In the genomic region with DNA sequence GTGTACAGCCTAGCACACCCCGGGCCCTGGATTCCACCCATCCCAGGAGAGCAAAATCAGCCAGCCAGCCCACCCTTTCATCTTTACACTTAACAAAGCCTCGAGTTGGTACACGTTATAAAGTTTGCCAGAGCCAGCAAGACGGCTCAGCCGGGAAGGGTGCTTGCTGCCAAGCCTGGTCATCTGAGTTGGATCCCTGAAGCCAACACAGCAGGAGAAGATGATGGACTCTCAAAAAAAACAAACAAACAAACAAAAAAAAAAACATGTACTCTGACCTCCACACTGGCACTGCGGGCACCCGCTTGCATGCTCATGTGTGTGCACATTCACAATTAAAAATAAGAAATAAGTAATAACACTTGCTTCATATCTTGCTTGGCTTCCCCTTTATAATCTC, we compare ENCODE assay signal across 23 mouse cellular contexts. TPM values are rescaled to one million over a fixed set of nuclear protein-coding genes. Genes with fewer than 3 reads are reported as not detected.
DNase-seq lines count a peak whose midpoint lies in the region; ATAC-seq and TF ChIP-seq lines count a peak whose summit lies in the region.
"Had no signal": no experiment of that assay in that cellular context is flagged by ENCODE, and none has a peak within 500 bp of the region (broad histone marks: within the 10 kb centered on the region; RNA-seq: fewer than 3 reads in every experiment).

No protein-coding gene starts in this region.

- H3K79me2 ChIP-seq in liver, adult 2 months (ENCODE audit: control insufficient read depth, insufficient read depth, low read length), result no peaks in the 10 kb centered on the region

- TF ChIP-seq CTCF in kidney, adult 2 months (conservative IDR thresholded peaks at IDR 0.05; ENCODE audit: insufficient read depth, insufficient read length, low read depth, low read length), result no peak
- no peak for TF ChIP-seq CTCF in liver, adult 2 months (IDR thresholded peaks at IDR 0.05; ENCODE audit: low read depth, low read length)
- no peak for TF ChIP-seq CTCF in intestine, postnatal 0 days (IDR thresholded peaks at IDR 0.05; ENCODE audit: low read depth)
- no peak for TF ChIP-seq CTCF in liver, postnatal 0 days (IDR thresholded peaks at IDR 0.05; ENCODE audit: low read depth)

- TF ChIP-seq EP300 in liver, postnatal 0 days (IDR thresholded peaks at IDR 0.05; ENCODE audit: low read depth), result no peak

- no peak for TF ChIP-seq POLR2A in kidney, adult 2 months (IDR thresholded peaks at IDR 0.05; ENCODE audit: low read depth, low read length)
- TF ChIP-seq POLR2A in liver, adult 2 months (IDR thresholded peaks at IDR 0.05; ENCODE audit: extremely low read depth, insufficient read depth, low read length), result no peak

- H3K9me3 ChIP-seq in liver, embryonic 11.5 days (ENCODE audit: control insufficient read depth, low read length), result no peaks in the 10 kb centered on the region
- H3K9me3 ChIP-seq in intestine, postnatal 0 days (ENCODE audit: control insufficient read depth), result no peaks in the 10 kb centered on the region
- H3K9me3 ChIP-seq in liver, postnatal 0 days (ENCODE audit: low read length), result no peaks in the 10 kb centered on the region
- H3K9me3 ChIP-seq: embryonic facial prominence, embryonic 15.5 days; forebrain, embryonic 10.5 days; forebrain, embryonic 15.5 days; hindbrain, embryonic 13.5 days had no signal

- H3K9ac ChIP-seq in liver, adult 2 months (ENCODE audit: low read depth, low read length), result no peak overlapping the region
- H3K9ac ChIP-seq in liver, embryonic 11.5 days (ENCODE audit: low read depth, low read length), result no peak overlapping the region
- no peak overlapping the region for H3K9ac ChIP-seq in intestine, postnatal 0 days (ENCODE audit: low read depth, low read length)
- no peak overlapping the region for H3K9ac ChIP-seq in liver, postnatal 0 days (replicated peaks)
- H3K9ac ChIP-seq: embryonic facial prominence, embryonic 15.5 days; forebrain, embryonic 15.5 days; hindbrain, embryonic 13.5 days had no signal

- peak overlapping the region; percentile 86; the same call in 1 of the 2 replicates for H3K27ac ChIP-seq in kidney, adult 2 months (ENCODE audit: insufficient read depth, low read depth, low read length)
- peak overlapping the region; percentile 81 for H3K27ac ChIP-seq in liver, adult 2 months (replicated peaks; ENCODE audit: insufficient read depth, low read depth, low read length)
- H3K27ac ChIP-seq in liver, embryonic 11.5 days (ENCODE audit: low read depth, low read length), result no peak overlapping the region
- H3K27ac ChIP-seq in intestine, postnatal 0 days (ENCODE audit: low read depth, low read length), result peak overlapping the region; percentile 88
- peak overlapping the region; percentile 87 for H3K27ac ChIP-seq in liver, postnatal 0 days (ENCODE audit: low read depth)
- H3K27ac ChIP-seq: embryonic facial prominence, embryonic 15.5 days; forebrain, embryonic 10.5 days; forebrain, embryonic 15.5 days; hindbrain, embryonic 13.5 days had no signal

- no peak overlapping the region for H3K4me3 ChIP-seq in kidney, adult 2 months (ENCODE audit: insufficient read depth, low read depth, low read length)
- H3K4me3 ChIP-seq in liver, adult 2 months (ENCODE audit: insufficient read depth, low read depth, low read length), result no peak overlapping the region
- no peak overlapping the region for H3K4me3 ChIP-seq in liver, embryonic 11.5 days (ENCODE audit: low read depth, low read length)
- H3K4me3 ChIP-seq in intestine, postnatal 0 days (ENCODE audit: low read depth, low read length), result no peak overlapping the region
- no peak overlapping the region for H3K4me3 ChIP-seq in liver, postnatal 0 days (ENCODE audit: low read depth, low read length)
- H3K4me3 ChIP-seq: embryonic facial prominence, embryonic 15.5 days; erythroblast, embryonic 14.5 days; forebrain, embryonic 10.5 days; forebrain, embryonic 15.5 days; hindbrain, embryonic 13.5 days had no signal

- H3K4me2 ChIP-seq in liver, embryonic 11.5 days, result no peak overlapping the region
- H3K4me2 ChIP-seq in intestine, postnatal 0 days (replicated peaks; ENCODE audit: low read depth), result no peak overlapping the region
- no peak overlapping the region for H3K4me2 ChIP-seq in liver, postnatal 0 days (ENCODE audit: low read depth, low read length)
- H3K4me2 ChIP-seq: embryonic facial prominence, embryonic 15.5 days; forebrain, embryonic 15.5 days; hindbrain, embryonic 13.5 days had no signal

- no peak for ATAC-seq in liver, embryonic 11.5 days (replicated peaks; ENCODE audit: low FRiP score)
- ATAC-seq in intestine, postnatal 0 days, result no peak
- ATAC-seq in liver, postnatal 0 days, result no peak
- ATAC-seq in megakaryocyte-erythroid progenitor cell, adult 5-6 weeks (replicated peaks; ENCODE audit: low FRiP score, low TSS enrichment, poor library complexity, severe bottlenecking), result no peak
- ATAC-seq: forebrain, embryonic 15.5 days had no signal

- WGBS in kidney, adult 2 months, result 48% methylated on average over 7 of the region's 7 CpGs
- 29% methylated on average over 7 of the region's 7 CpGs for WGBS in liver, adult 2 months
- WGBS in liver, embryonic 11.5 days, result 84% methylated on average over 7 of the region's 7 CpGs
- 72% methylated on average over 7 of the region's 7 CpGs for WGBS in intestine, postnatal 0 days
- 67% methylated on average over 7 of the region's 7 CpGs for WGBS in liver, postnatal 0 days (ENCODE audit: insufficient replicate concordance)

- no peaks in the 10 kb centered on the region; the same call in 1 of the 2 replicates for H3K36me3 ChIP-seq in kidney, adult 2 months (ENCODE audit: control insufficient read depth, insufficient read depth, low read length)
- peaks cover 3% of the 10 kb centered on the region; the same call in 1 of the 2 replicates for H3K36me3 ChIP-seq in liver, adult 2 months (ENCODE audit: control insufficient read depth, insufficient read depth, low read length)
- H3K36me3 ChIP-seq in liver, embryonic 11.5 days (ENCODE audit: control insufficient read depth, insufficient read depth, low read length), result no peaks in the 10 kb centered on the region
- no peaks in the 10 kb centered on the region for H3K36me3 ChIP-seq in intestine, postnatal 0 days (ENCODE audit: control insufficient read depth, insufficient read depth)
- peaks cover 3% of the 10 kb centered on the region; the same call in 1 of the 2 replicates for H3K36me3 ChIP-seq in liver, postnatal 0 days (replicated peaks; ENCODE audit: insufficient read depth, low read length)
- H3K36me3 ChIP-seq: embryonic facial prominence, embryonic 15.5 days; forebrain, embryonic 10.5 days; forebrain, embryonic 15.5 days; hindbrain, embryonic 13.5 days had no signal

- peak; percentile 66 for DNase-seq in kidney, adult 2 months
- DNase-seq in kidney, adult 18-20 months, result no peak
- peak; percentile 78 for DNase-seq in liver, adult 2 months (ENCODE audit: extremely low read depth, low read depth, low spot score)
- no peak for DNase-seq in liver, embryonic 11.5 days (ENCODE audit: low spot score)
- no peak for DNase-seq in liver, postnatal 0 days
- DNase-seq: adrenal gland, adult 2 months; adrenal gland, postnatal 25 days; cerebellum, postnatal 14 days; embryo, embryonic 11 days; gastrocnemius, postnatal 36 days; heart, postnatal 10 days had no signal

- peaks cover 25% of the 10 kb centered on the region for H3K4me1 ChIP-seq in kidney, adult 2 months (ENCODE audit: control insufficient read depth, insufficient read depth, low read length)
- H3K4me1 ChIP-seq in liver, adult 2 months (ENCODE audit: control insufficient read depth, insufficient read depth, low read length), result peaks cover 28% of the 10 kb centered on the region
- no peaks in the 10 kb centered on the region; the same call in 1 of the 2 replicates for H3K4me1 ChIP-seq in liver, embryonic 11.5 days (replicated peaks; ENCODE audit: control insufficient read depth, insufficient read depth, low read length)
- no peaks in the 10 kb centered on the region; the same call in 1 of the 2 replicates for H3K4me1 ChIP-seq in intestine, postnatal 0 days (replicated peaks; ENCODE audit: control insufficient read depth, insufficient read depth, low read length)
- peaks cover 4% of the 10 kb centered on the region; the same call in 1 of the 2 replicates for H3K4me1 ChIP-seq in liver, postnatal 0 days (ENCODE audit: insufficient read depth)
- H3K4me1 ChIP-seq: forebrain, embryonic 10.5 days; forebrain, embryonic 15.5 days had no signal

- H3K27me3 ChIP-seq in kidney, adult 2 months (replicated peaks; ENCODE audit: control insufficient read depth, insufficient read depth, low read length), result no peaks in the 10 kb centered on the region
- no peaks in the 10 kb centered on the region for H3K27me3 ChIP-seq in liver, adult 2 months (ENCODE audit: control insufficient read depth, insufficient read depth, low read length)
- H3K27me3 ChIP-seq in liver, embryonic 11.5 days (replicated peaks; ENCODE audit: control insufficient read depth, insufficient read depth, low read length), result no peaks in the 10 kb centered on the region; the same call in 1 of the 2 replicates
- H3K27me3 ChIP-seq in intestine, postnatal 0 days (replicated peaks; ENCODE audit: control insufficient read depth, insufficient read depth, low read length), result no peaks in the 10 kb centered on the region
- H3K27me3 ChIP-seq in liver, postnatal 0 days (ENCODE audit: insufficient read depth, low read length), result no peaks in the 10 kb centered on the region
- H3K27me3 ChIP-seq: embryonic facial prominence, embryonic 15.5 days; forebrain, embryonic 15.5 days; hindbrain, embryonic 13.5 days had no signal

RNA-seq across cellular contexts. Expression of gene Pink1, which starts 15.9 kb away (rescaled TPM):
- 226 and 272 TPM in 2 replicates for polyA plus RNA-seq in kidney, adult 2 months (2012; rRNA removed)
- total RNA-seq in liver, adult 2 months (2014; rRNA removed), result 134 and 150 TPM in 2 replicates
- polyA plus RNA-seq in liver, adult 2 months (2012; rRNA removed), result 192 and 217 TPM in 2 replicates
- polyA plus RNA-seq in liver, embryonic 11.5 days (2014; fragmentation: Nextera tagmentation; extraction: Ambion mirVana), result 15.6 and 17.0 TPM in 2 replicates
- 65.8 and 71.7 TPM in 2 replicates for polyA plus RNA-seq in intestine, postnatal 0 days (2015; fragmentation: Nextera tagmentation; extraction: Ambion mirVana)
- polyA plus RNA-seq in liver, postnatal 0 days (2015; fragmentation: Nextera tagmentation; extraction: Ambion mirVana), result 52.5 and 69.5 TPM in 2 replicates
- 21.8 and 27.8 TPM in 2 replicates for total RNA-seq in megakaryocyte-erythroid progenitor cell, adult 5-6 weeks (2014; fragmentation: Nextera tagmentation)
- 20.6 and 38.0 TPM in 2 replicates for total RNA-seq in megakaryocyte-erythroid progenitor cell, adult 5-6 weeks (2017)

RNA-seq across cellular contexts. Expression of gene Cda, which starts 25.7 kb away (rescaled TPM):
- polyA plus RNA-seq in kidney, adult 2 months (2012; rRNA removed), result 394 and 454 TPM in 2 replicates
- total RNA-seq in liver, adult 2 months (2014; rRNA removed), result 4.5 and 4.8 TPM in 2 replicates
- 33.1 and 34.1 TPM in 2 replicates for polyA plus RNA-seq in liver, adult 2 months (2012; rRNA removed)
- polyA plus RNA-seq in liver, embryonic 11.5 days (2014; fragmentation: Nextera tagmentation; extraction: Ambion mirVana), result 6.6 and 7.2 TPM in 2 replicates
- polyA plus RNA-seq in intestine, postnatal 0 days (2015; fragmentation: Nextera tagmentation; extraction: Ambion mirVana), result 37.5 and 41.7 TPM in 2 replicates
- polyA plus RNA-seq in liver, postnatal 0 days (2015; fragmentation: Nextera tagmentation; extraction: Ambion mirVana), result 17.7 and 24.2 TPM in 2 replicates
- 2.6 TPM in 1 of 2 replicates, not detected in the other for total RNA-seq in megakaryocyte-erythroid progenitor cell, adult 5-6 weeks (2014; fragmentation: Nextera tagmentation)
- not detected in 2 replicates for total RNA-seq in megakaryocyte-erythroid progenitor cell, adult 5-6 weeks (2017)
- total RNA-seq: common myeloid progenitor, adult 5-6 weeks; hematopoietic stem cell, adult 5-6 weeks had no signal

RNA-seq across cellular contexts. Expression of gene Ddost, which starts 37.5 kb away (rescaled TPM):
- polyA plus RNA-seq in kidney, adult 2 months (2012; rRNA removed), result 157 and 169 TPM in 2 replicates
- 93.9 and 114 TPM in 2 replicates for total RNA-seq in liver, adult 2 months (2014; rRNA removed)
- polyA plus RNA-seq in liver, adult 2 months (2012; rRNA removed), result 141 and 145 TPM in 2 replicates
- polyA plus RNA-seq in liver, embryonic 11.5 days (2014; fragmentation: Nextera tagmentation; extraction: Ambion mirVana), result 276 and 295 TPM in 2 replicates
- 177 and 178 TPM in 2 replicates for polyA plus RNA-seq in intestine, postnatal 0 days (2015; fragmentation: Nextera tagmentation; extraction: Ambion mirVana)
- 102 and 111 TPM in 2 replicates for polyA plus RNA-seq in liver, postnatal 0 days (2015; fragmentation: Nextera tagmentation; extraction: Ambion mirVana)
- total RNA-seq in megakaryocyte-erythroid progenitor cell, adult 5-6 weeks (2014; fragmentation: Nextera tagmentation), result 113 and 127 TPM in 2 replicates
- 84.1 and 122 TPM in 2 replicates for total RNA-seq in megakaryocyte-erythroid progenitor cell, adult 5-6 weeks (2017)

RNA-seq across cellular contexts. Expression of gene Fam43b, which starts 54.3 kb away (rescaled TPM):
- polyA plus RNA-seq in kidney, adult 2 months (2012; rRNA removed), result not detected in 2 replicates
- total RNA-seq in liver, adult 2 months (2014; rRNA removed), result not detected in 2 replicates
- polyA plus RNA-seq in liver, adult 2 months (2012; rRNA removed), result not detected in 2 replicates
- 0.12 and 0.21 TPM in 2 replicates for polyA plus RNA-seq in liver, embryonic 11.5 days (2014; fragmentation: Nextera tagmentation; extraction: Ambion mirVana)
- polyA plus RNA-seq in intestine, postnatal 0 days (2015; fragmentation: Nextera tagmentation; extraction: Ambion mirVana), result not detected in 2 replicates
- polyA plus RNA-seq in liver, postnatal 0 days (2015; fragmentation: Nextera tagmentation; extraction: Ambion mirVana), result not detected in 2 replicates
- total RNA-seq in megakaryocyte-erythroid progenitor cell, adult 5-6 weeks (2014; fragmentation: Nextera tagmentation), result not detected in 2 replicates
- not detected in 2 replicates for total RNA-seq in megakaryocyte-erythroid progenitor cell, adult 5-6 weeks (2017)
- total RNA-seq: common myeloid progenitor, adult 5-6 weeks; gastrocnemius, adult 8-10 months; gastrocnemius, postnatal 36 days; heart, postnatal 10 days had no signal
- polyA plus RNA-seq: embryonic facial prominence, embryonic 11.5 days; erythroblast, embryonic 14.5 days; forebrain, embryonic 10.5 days; heart, embryonic 14.5 days had no signal

Comparison
In these comparisons a context has a peak if more than half of its experiments do, and no peak if none do; other contexts are left out.
1. DNase-seq: peak in kidney, adult 2 months (single experiment) and liver, adult 2 months (single experiment); none in kidney, adult 18-20 months (single experiment), liver, embryonic 11.5 days (single experiment) and liver, postnatal 0 days (single experiment).